Mouse (Mus musculus): Measurements from ENCODE around the gene Slc25a3. TPM values are rescaled to one million over a fixed set of nuclear protein-coding genes. Genes with fewer than 3 reads are reported as not detected.

Gene Slc25a3
- polyA plus RNA-seq, 1 experiment = 598 TPM

- no peak overlapping the region for H3K27ac ChIP-seq (ENCODE audit: insufficient read depth, low read length)
- TF ChIP-seq CTCF (IDR thresholded peaks at IDR 0.05; ENCODE audit: extremely low read depth, insufficient read depth, low read length) (no peak), POLR2A (IDR thresholded peaks at IDR 0.05; ENCODE audit: extremely low read depth, insufficient read depth, low read length) (no peak)
- H3K4me1 ChIP-seq (ENCODE audit: control insufficient read depth, insufficient read depth, low read length) = no peaks in the 10 kb centered on the region
- no peak overlapping the region for H3K4me3 ChIP-seq (ENCODE audit: insufficient read depth, low read length)
Observed at GRCm38 (mm10) chr10:91143313-91144230, 19.7 kb upstream of the Slc25a3 start.

- no peak overlapping the region for H3K27ac ChIP-seq (ENCODE audit: insufficient read depth, low read length)
- no peaks in the 10 kb centered on the region for H3K4me1 ChIP-seq (ENCODE audit: control insufficient read depth, insufficient read depth, low read length)
- no peak overlapping the region for H3K4me3 ChIP-seq (ENCODE audit: insufficient read depth, low read length)
- TF ChIP-seq CTCF (IDR thresholded peaks at IDR 0.05; ENCODE audit: extremely low read depth, insufficient read depth, low read length) (no peak), POLR2A (IDR thresholded peaks at IDR 0.05; ENCODE audit: extremely low read depth, insufficient read depth, low read length) (no peak)
Observed at GRCm38 (mm10) chr10:91142654-91143191, 18.9 kb upstream of the Slc25a3 start.

DNA sequence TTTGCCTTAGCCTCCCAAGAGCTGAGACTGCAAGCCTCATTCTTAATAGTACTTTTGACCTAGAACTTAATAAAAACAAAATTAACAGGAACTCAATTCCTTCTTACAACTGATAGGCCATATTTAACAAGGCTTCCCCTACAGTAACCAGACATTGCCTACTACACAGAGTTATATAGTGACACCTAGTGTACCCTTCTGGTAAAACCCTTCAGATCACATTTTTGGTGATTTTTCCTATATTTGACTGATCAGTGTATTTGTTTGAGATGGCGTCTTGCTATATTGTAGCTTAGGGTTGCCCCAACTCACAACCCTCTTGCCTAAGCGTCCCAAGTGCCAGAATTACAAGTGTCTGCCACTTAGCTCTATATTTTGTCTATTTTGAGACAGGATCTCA lies 17.7 kb upstream of the Slc25a3 start:
- 0 out of 2 replicates have a peak, but pooled peaks have one; percentile 3 for TF ChIP-seq CTCF (IDR thresholded peaks at IDR 0.05; ENCODE audit: extremely low read depth, insufficient read depth, low read length)
- no peak for TF ChIP-seq POLR2A (IDR thresholded peaks at IDR 0.05; ENCODE audit: extremely low read depth, insufficient read depth, low read length)
- Histone ChIP-seq H3K4me1 (ENCODE audit: control insufficient read depth, insufficient read depth, low read length) (no peaks in the 10 kb centered on the region), H3K27ac (ENCODE audit: insufficient read depth, low read length) (no peak overlapping the region), H3K4me3 (ENCODE audit: insufficient read depth, low read length) (no peak overlapping the region)

DNA sequence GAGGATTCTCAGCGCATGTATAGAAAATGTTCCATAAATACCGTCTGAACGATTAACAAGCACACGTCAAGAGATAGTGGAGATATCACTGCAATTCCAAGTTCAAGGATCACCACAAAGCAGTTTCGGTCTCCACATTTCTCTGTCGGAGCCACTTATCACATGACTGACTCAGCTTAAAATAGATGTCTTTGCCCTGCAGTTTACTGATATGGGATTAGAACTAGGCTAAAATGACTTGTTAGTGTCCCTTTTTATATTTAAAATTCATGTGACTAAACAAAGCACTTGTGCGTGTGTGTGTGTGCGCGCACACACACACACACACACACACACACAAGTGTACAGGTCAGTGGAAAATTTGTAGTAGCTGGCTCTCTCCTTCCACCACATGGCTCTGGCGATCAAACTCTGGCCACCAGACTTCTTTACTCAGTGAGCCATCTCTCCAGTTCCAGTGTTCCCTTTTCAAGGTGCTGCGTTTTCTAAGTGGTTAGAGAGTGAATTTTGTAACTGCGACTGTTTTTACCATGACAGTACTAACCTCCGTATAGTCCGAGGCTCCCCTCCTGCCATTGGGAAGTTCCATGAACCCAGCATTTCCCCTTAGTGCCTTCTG lies 15.4 kb upstream of the Slc25a3 start:
- no peak for TF ChIP-seq POLR2A (IDR thresholded peaks at IDR 0.05; ENCODE audit: extremely low read depth, insufficient read depth, low read length)
- no peak for TF ChIP-seq CTCF (IDR thresholded peaks at IDR 0.05; ENCODE audit: extremely low read depth, insufficient read depth, low read length)
- H3K27ac ChIP-seq (ENCODE audit: insufficient read depth, low read length) = no peak overlapping the region
- no peak overlapping the region for H3K4me3 ChIP-seq (ENCODE audit: insufficient read depth, low read length)
- no peaks in the 10 kb centered on the region for H3K4me1 ChIP-seq (ENCODE audit: control insufficient read depth, insufficient read depth, low read length)

DNA sequence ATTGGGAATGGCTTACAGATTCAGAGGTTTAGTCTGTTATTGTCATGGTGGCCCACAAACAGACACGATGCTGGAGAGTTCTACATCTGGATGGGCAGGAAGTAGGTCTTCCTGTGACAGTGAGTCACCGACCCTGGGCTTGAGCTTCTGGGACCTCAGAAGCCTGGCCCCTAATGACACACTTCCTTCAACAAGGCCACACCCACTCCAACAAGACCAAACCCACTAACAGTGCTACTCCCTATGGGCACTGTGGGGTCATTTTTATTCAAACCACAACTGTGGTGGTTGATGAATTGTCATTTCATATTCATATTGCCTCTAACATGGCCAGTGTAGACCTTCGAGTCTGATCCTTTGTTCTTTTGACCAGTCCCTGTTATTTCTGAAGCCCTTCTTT lies 14.5 kb upstream of the Slc25a3 start:
- H3K4me1 ChIP-seq (ENCODE audit: control insufficient read depth, insufficient read depth, low read length) = no peaks in the 10 kb centered on the region
- no peak overlapping the region for H3K27ac ChIP-seq (ENCODE audit: insufficient read depth, low read length)
- no peak for TF ChIP-seq POLR2A (IDR thresholded peaks at IDR 0.05; ENCODE audit: extremely low read depth, insufficient read depth, low read length)
- TF ChIP-seq CTCF (IDR thresholded peaks at IDR 0.05; ENCODE audit: extremely low read depth, insufficient read depth, low read length) = no peak
- no peak overlapping the region for H3K4me3 ChIP-seq (ENCODE audit: insufficient read depth, low read length)

- TF ChIP-seq POLR2A (IDR thresholded peaks at IDR 0.05; ENCODE audit: extremely low read depth, insufficient read depth, low read length) (no peak), CTCF (IDR thresholded peaks at IDR 0.05; ENCODE audit: extremely low read depth, insufficient read depth, low read length) (no peak)
Observed at GRCm38 (mm10) chr10:91137400-91137799, 13.5 kb upstream of the Slc25a3 start.

GRCm38 (mm10) chr10:91135302-91135972 lies 11.6 kb upstream of the Slc25a3 start:
- TF ChIP-seq POLR2A (IDR thresholded peaks at IDR 0.05; ENCODE audit: extremely low read depth, insufficient read depth, low read length) = no peak
- no peak for TF ChIP-seq CTCF (IDR thresholded peaks at IDR 0.05; ENCODE audit: extremely low read depth, insufficient read depth, low read length)
- H3K4me1 ChIP-seq (ENCODE audit: control insufficient read depth, insufficient read depth, low read length) = no peaks in the 10 kb centered on the region
- H3K27ac ChIP-seq (ENCODE audit: insufficient read depth, low read length) = peak overlapping the region; percentile 37; the same call in 1 of the 2 replicates
- H3K4me3 ChIP-seq (ENCODE audit: insufficient read depth, low read length) = no peak overlapping the region

More at GRCm38 (mm10) chr10:91137400-91137799, 13.5 kb upstream of the Slc25a3 start:
- Histone ChIP-seq H3K4me3 (ENCODE audit: insufficient read depth, low read length) (no peak overlapping the region), H3K4me1 (ENCODE audit: control insufficient read depth, insufficient read depth, low read length) (no peaks in the 10 kb centered on the region), H3K27ac (ENCODE audit: insufficient read depth, low read length) (no peak overlapping the region)

GRCm38 (mm10) chr10:91131565-91131964 lies 7.7 kb upstream of the Slc25a3 start:
- H3K4me1 ChIP-seq (ENCODE audit: control insufficient read depth, insufficient read depth, low read length) = no peaks in the 10 kb centered on the region
- TF ChIP-seq CTCF (IDR thresholded peaks at IDR 0.05; ENCODE audit: extremely low read depth, insufficient read depth, low read length) (no peak), POLR2A (IDR thresholded peaks at IDR 0.05; ENCODE audit: extremely low read depth, insufficient read depth, low read length) (no peak)
- H3K4me3 ChIP-seq (ENCODE audit: insufficient read depth, low read length) = no peak overlapping the region
- H3K27ac ChIP-seq (ENCODE audit: insufficient read depth, low read length) = no peak overlapping the region

GRCm38 (mm10) chr10:91130792-91131191 lies 6.9 kb upstream of the Slc25a3 start:
- TF ChIP-seq POLR2A (IDR thresholded peaks at IDR 0.05; ENCODE audit: extremely low read depth, insufficient read depth, low read length) (no peak), CTCF (IDR thresholded peaks at IDR 0.05; ENCODE audit: extremely low read depth, insufficient read depth, low read length) (no peak)
- Histone ChIP-seq H3K27ac (ENCODE audit: insufficient read depth, low read length) (no peak overlapping the region), H3K4me3 (ENCODE audit: insufficient read depth, low read length) (no peak overlapping the region), H3K4me1 (ENCODE audit: control insufficient read depth, insufficient read depth, low read length) (no peaks in the 10 kb centered on the region)

Measured in cortical plate, adult 2 months (tissue).